Mouse (Mus musculus) forebrain, embryonic 16.5 days (tissue): Measurements from ENCODE around the gene Hoxa11. TPM values are rescaled to one million over a fixed set of nuclear protein-coding genes. Genes with fewer than 3 reads are reported as not detected.

ENCODE experiments used
- ATAC-seq: fragments of 200-750 bp; cut with Nextera tagmentation; 2 replicates; pipeline ENCODE4 v1.8.0; 2017; ENCODE audit warnings: mild to moderate bottlenecking, moderate library complexity
- H3K27ac ChIP-seq: fragments of 300-500 bp; sonication (generic); 2 replicates; pipeline ENCODE4 v1.5.1; 2014; ENCODE audit warnings: low read length, control low read depth
- H3K27me3 ChIP-seq: fragments of 300-500 bp; sonication (generic); replicated peaks from 2 replicates; pipeline ENCODE4 v1.6.1; 2014; ENCODE audit warnings: low read length; ENCODE audit not compliant: control insufficient read depth, insufficient read depth
- H3K36me3 ChIP-seq: fragments of 300-500 bp; sonication (generic); 2 replicates; pipeline ENCODE4 v1.6.1; 2014; ENCODE audit not compliant: control insufficient read depth, insufficient read depth
- H3K4me1 ChIP-seq: fragments of 300-500 bp; sonication (generic); replicated peaks from 2 replicates; pipeline ENCODE4 v1.6.1; 2014; ENCODE audit warnings: low read length; ENCODE audit not compliant: control insufficient read depth, insufficient read depth
- H3K4me2 ChIP-seq: fragments of 300-500 bp; sonication (generic); 2 replicates; pipeline ENCODE4 v1.6.1; 2014; ENCODE audit warnings: mild to moderate bottlenecking, low read length, control low read depth
- H3K4me3 ChIP-seq: fragments of 300-500 bp; sonication (generic); replicated peaks from 2 replicates; pipeline ENCODE4 v1.5.1; 2014; ENCODE audit warnings: mild to moderate bottlenecking, low read length, control low read depth
- H3K9ac ChIP-seq: fragments of 300-500 bp; sonication (generic); replicated peaks from 2 replicates; pipeline ENCODE4 v1.6.1; 2014; ENCODE audit warnings: low read depth, low read length, control low read depth
- H3K9me3 ChIP-seq: fragments of 300-500 bp; sonication (generic); 2 replicates; pipeline ENCODE4 v1.6.1; 2016; ENCODE audit warnings: low read length; ENCODE audit not compliant: control insufficient read depth
- WGBS: fragments of 180-500 bp; shearing (Covaris S2); extraction: QIAGEN DNeasy Blood & Tissue Kit; methylation state at CpG from one replicate; pipeline ENCODE4 v1.1.7; 2014; 5-methylcytosine and 5-hydroxymethylcytosine counted together
- polyA plus RNA-seq: library from polyadenylated mRNA; unstranded; fragments of >200 nt; fragmentation: Nextera tagmentation; extraction: Ambion mirVana; gene quantifications from 2 replicates; pipeline ENCODE4 v1.2.1, GENCODE M21; 2015

The Hoxa11 gene
- polyA plus RNA-seq, 1 experiment from 2014 or later = not detected

DNA sequence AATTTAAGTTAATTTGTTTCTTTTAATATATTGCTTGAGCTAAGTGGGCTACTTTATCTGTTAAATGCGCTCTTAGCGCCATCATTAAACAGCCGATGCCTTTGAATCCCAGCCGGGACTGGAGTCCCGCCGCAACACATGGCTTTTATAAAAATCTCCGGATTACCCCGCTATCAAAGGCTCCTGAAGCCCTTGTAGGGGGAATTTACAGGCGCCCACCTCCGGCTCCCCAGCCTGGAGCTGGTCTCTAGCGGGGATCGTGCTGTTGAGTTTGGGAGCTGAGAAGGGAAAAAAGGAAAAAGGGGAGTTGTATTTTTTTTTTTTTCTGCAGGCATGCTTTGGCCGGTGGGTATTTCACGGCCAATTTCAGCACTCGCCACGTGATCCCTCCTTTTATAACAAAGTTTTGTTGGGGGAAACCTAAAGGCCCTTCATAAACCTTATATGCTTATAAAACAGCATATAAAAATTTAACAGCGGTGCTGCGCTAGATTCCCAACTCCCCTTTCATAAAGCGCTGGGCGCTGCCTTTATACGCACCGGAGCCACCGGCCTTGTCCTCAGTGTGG lies 1.1 kb downstream of the Hoxa11 start:
- Histone ChIP-seq H3K36me3 (no peaks in the 10 kb centered on the region), H3K9me3 (no peaks in the 10 kb centered on the region), H3K27ac (no peak overlapping the region), H3K4me2 (no peak overlapping the region), H3K27me3 (peaks cover 89% of the 10 kb centered on the region), H3K4me3 (no peak overlapping the region), H3K9ac (no peak overlapping the region), H3K4me1 (no peaks in the 10 kb centered on the region)
- no peak for ATAC-seq
- WGBS = under 1% methylated on average over 23 of the region's 23 CpGs

DNA sequence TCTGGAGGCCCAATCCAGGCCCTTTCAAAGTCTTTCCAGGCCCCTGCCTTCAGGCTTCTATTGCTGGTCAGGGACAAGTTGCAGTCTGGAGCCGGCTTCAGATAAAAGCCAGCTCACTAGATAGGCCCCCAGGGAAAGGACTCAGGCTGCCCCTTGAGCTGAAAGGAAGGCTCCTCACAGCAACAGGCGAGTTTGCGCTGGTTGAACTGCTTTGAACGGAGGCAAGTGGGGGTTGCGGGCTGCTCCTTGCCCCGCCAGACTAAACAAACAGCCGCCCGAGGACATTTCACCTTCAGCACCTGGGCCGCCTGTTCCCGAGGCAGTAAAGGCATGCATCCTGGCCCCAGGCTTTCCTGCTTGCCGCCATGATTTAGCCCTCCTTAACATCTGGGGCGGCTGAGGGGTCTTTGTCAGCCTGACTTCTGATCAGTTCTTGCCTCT lies 1.9 kb downstream of the Hoxa11 start:
- no peak overlapping the region for H3K4me3 ChIP-seq

DNA sequence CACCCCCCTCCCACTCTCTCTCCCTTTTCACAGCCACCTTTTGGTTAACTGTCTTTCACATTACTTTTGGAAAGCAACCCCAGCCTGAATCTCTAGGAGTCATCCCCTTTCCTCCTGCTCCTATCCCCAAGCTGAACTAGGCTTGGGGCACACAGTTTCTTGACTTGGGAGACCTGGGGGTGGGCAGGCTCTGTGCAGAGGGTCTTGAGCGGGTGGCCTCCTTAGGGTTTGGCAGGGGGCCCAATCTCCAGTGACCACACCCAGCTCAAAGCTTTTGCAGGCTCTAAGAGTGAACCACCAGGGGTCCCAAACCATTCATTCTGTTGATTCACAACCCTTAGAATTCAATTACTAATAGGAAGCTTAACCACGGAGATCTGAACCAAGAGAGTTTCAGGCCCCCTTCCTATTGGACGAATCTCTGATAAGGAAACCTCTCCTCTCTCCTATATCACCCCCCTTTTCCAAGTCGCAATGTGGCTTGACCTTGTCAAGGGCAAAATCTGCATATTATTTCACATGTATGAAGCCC lies 2.7 kb downstream of the Hoxa11 start:
- no peaks in the 10 kb centered on the region for H3K9me3 ChIP-seq
- no peaks in the 10 kb centered on the region for H3K4me1 ChIP-seq
- H3K9ac ChIP-seq = no peak overlapping the region
- H3K4me3 ChIP-seq = no peak overlapping the region
- no peak overlapping the region for H3K4me2 ChIP-seq
- no peaks in the 10 kb centered on the region for H3K36me3 ChIP-seq
- WGBS = 8% methylated on average over 4 of the region's 4 CpGs
- peaks cover 85% of the 10 kb centered on the region for H3K27me3 ChIP-seq
- ATAC-seq = no peak
- no peak overlapping the region for H3K27ac ChIP-seq

More for the DNA sequence above, 1.9 kb downstream of the Hoxa11 start:
- no peak for ATAC-seq
- H3K27me3 ChIP-seq = peaks cover 89% of the 10 kb centered on the region
- H3K27ac ChIP-seq = no peak overlapping the region
- WGBS = under 1% methylated on average over 12 of the region's 12 CpGs
- no peak overlapping the region for H3K4me2 ChIP-seq
- no peaks in the 10 kb centered on the region for H3K4me1 ChIP-seq
- no peaks in the 10 kb centered on the region for H3K36me3 ChIP-seq
- no peaks in the 10 kb centered on the region for H3K9me3 ChIP-seq
- no peak overlapping the region for H3K9ac ChIP-seq

GRCm38 (mm10) chr6:52241001-52241621 lies 4.5 kb downstream of the Hoxa11 start:
- no peaks in the 10 kb centered on the region for H3K4me1 ChIP-seq
- peaks cover 89% of the 10 kb centered on the region for H3K27me3 ChIP-seq
- no peaks in the 10 kb centered on the region for H3K9me3 ChIP-seq
- no peak overlapping the region for H3K4me2 ChIP-seq
- 6% methylated on average over 9 of the region's 9 CpGs for WGBS
- no peak overlapping the region for H3K9ac ChIP-seq
- H3K27ac ChIP-seq = no peak overlapping the region
- no peak for ATAC-seq
- no peak overlapping the region for H3K4me3 ChIP-seq
- no peaks in the 10 kb centered on the region for H3K36me3 ChIP-seq

DNA sequence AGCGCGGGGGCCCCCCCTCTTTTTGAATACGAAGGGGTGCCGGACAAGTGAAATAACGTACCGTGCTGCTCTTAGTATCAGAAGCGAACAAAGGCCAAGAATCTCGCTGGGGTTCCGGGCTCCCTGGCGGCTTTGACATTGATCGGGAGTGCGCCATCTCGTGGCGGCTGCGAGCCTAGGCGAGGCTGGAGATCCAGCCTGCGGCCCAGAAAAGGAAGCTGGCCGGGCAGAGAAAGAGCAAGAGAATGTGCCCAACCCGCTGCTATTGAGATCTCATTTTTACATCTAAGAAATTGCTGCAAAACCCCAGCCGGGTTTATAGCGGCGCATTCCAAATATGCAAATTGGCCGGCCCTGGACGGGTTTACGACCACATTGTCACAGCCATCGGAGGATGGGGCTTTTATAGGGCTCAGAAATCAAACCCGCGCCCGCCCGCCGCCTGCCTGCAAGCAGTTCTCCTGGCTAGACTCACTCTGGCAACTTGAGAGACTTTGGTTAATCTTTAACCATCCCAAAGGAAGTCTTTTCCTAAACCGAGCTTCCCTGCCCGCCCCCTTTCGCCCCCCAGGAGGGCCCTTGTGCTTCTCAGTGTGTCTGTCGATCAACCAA lies 5.1 kb downstream of the Hoxa11 start, which contains the start of gene Hoxa10:
TSS of gene Hoxa10 (minus strand) at position 466 of the 612 bp plus-strand sequence.
- Histone ChIP-seq H3K27ac (no peak within 1 kb of the TSS), H3K4me2 (no peak within 1 kb of the TSS), H3K27me3 (peaks cover 89% of the 10 kb centered on the region), H3K36me3 (no peaks in the 10 kb centered on the region), H3K4me1 (no peaks in the 10 kb centered on the region), H3K9ac (no peak within 1 kb of the TSS), H3K4me3 (no peak within 1 kb of the TSS), H3K9me3 (no peaks in the 10 kb centered on the region)
- 2% methylated on average over 35 of the region's 35 CpGs for WGBS
- ATAC-seq = no peak

- Histone ChIP-seq H3K9me3 (no peaks in the 10 kb centered on the region), H3K27me3 (peaks cover 90% of the 10 kb centered on the region), H3K36me3 (no peaks in the 10 kb centered on the region), H3K27ac (no peak overlapping the region), H3K9ac (no peak overlapping the region), H3K4me1 (no peaks in the 10 kb centered on the region), H3K4me2 (no peak overlapping the region), H3K4me3 (no peak overlapping the region)
- ATAC-seq = no peak
- WGBS = 3% methylated on average over 30 of the region's 30 CpGs
These were observed 5.8 kb downstream of the Hoxa11 start for GRCm38 (mm10) chr6:52239625-52240388.

GRCm38 (mm10) chr6:52238976-52239375 lies 6.6 kb downstream of the Hoxa11 start:
- Histone ChIP-seq H3K4me1 (no peaks in the 10 kb centered on the region; the same call in 1 of the 2 replicates), H3K36me3 (no peaks in the 10 kb centered on the region), H3K9me3 (no peaks in the 10 kb centered on the region), H3K9ac (no peak overlapping the region), H3K4me2 (no peak overlapping the region), H3K27me3 (peaks cover 92% of the 10 kb centered on the region), H3K4me3 (no peak overlapping the region), H3K27ac (no peak overlapping the region)
- WGBS = 4% methylated on average over 7 of the region's 7 CpGs
- ATAC-seq = no peak

DNA sequence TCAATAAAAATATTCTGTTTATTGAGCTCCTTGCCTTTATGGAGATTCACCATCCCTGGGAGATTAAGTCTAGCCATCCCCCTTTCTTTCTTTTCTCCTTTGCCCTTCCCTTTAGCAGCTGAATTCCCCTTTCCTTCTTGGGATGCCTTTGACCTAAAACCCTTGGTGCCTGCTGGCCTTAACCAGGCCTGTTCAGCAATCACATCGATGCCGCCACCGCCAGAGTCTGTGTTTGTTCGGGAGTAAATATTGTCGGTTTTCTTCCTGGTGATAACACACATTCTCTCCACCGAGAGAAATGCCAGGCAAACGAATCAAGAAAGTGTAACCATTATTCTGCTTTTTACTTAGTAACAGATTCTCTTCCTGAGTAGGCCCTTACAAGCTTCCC lies 7.5 kb downstream of the Hoxa11 start:
- H3K4me1 ChIP-seq = no peaks in the 10 kb centered on the region; the same call in 1 of the 2 replicates
- H3K9me3 ChIP-seq = no peaks in the 10 kb centered on the region
- 3% methylated on average over 7 of the region's 7 CpGs for WGBS
- H3K4me2 ChIP-seq = no peak overlapping the region
- no peaks in the 10 kb centered on the region for H3K36me3 ChIP-seq
- ATAC-seq = no peak
- no peak overlapping the region for H3K4me3 ChIP-seq
- peaks cover 92% of the 10 kb centered on the region for H3K27me3 ChIP-seq
- H3K9ac ChIP-seq = no peak overlapping the region
- H3K27ac ChIP-seq = no peak overlapping the region
